Mouse (Mus musculus) adrenal gland, postnatal 36 days (tissue): ENCODE data around the gene Wdsub1. TPM values are rescaled to one million over a fixed set of nuclear protein-coding genes. Genes with fewer than 3 reads are reported as not detected.
"Not testable (repeated sequence)": the region's sequence is repeated elsewhere in the genome, so short reads cannot be mapped to it uniquely, and the experiment has no call there.

Source experiments
- DNase-seq, 2 experiments: peaks; one replicate each; pipeline ENCODE4 v3.0.0; 2021; ENCODE audit warnings: mixed read lengths in 1 of 2
- long read RNA-seq, 2 experiments: library from polyadenylated mRNA; stranded (forward); transcript quantifications; one replicate each; pipeline ENCODE4 v2.0.0; 2021; ENCODE audit warnings: borderline sequencing depth in 2 of 2
- total RNA-seq, 2 experiments: library from RNA; stranded (reverse); gene quantifications; 2 replicates each; pipeline ENCODE4 v1.2.3; 2021

Gene Wdsub1
- total RNA-seq = 10 to 100 TPM; 13.9 to 16.1 TPM
- long read RNA-seq, experiment 1, partial matches to known transcripts = 3 of 19 reads
- long read RNA-seq, experiment 1, other reads (novel, unspliced or antisense) = 15 of 19 reads
- long read RNA-seq, experiment 2, partial matches to known transcripts = 0 of 4 reads
- long read RNA-seq, experiment 2, other reads (novel, unspliced or antisense) = 4 of 4 reads

DNA sequence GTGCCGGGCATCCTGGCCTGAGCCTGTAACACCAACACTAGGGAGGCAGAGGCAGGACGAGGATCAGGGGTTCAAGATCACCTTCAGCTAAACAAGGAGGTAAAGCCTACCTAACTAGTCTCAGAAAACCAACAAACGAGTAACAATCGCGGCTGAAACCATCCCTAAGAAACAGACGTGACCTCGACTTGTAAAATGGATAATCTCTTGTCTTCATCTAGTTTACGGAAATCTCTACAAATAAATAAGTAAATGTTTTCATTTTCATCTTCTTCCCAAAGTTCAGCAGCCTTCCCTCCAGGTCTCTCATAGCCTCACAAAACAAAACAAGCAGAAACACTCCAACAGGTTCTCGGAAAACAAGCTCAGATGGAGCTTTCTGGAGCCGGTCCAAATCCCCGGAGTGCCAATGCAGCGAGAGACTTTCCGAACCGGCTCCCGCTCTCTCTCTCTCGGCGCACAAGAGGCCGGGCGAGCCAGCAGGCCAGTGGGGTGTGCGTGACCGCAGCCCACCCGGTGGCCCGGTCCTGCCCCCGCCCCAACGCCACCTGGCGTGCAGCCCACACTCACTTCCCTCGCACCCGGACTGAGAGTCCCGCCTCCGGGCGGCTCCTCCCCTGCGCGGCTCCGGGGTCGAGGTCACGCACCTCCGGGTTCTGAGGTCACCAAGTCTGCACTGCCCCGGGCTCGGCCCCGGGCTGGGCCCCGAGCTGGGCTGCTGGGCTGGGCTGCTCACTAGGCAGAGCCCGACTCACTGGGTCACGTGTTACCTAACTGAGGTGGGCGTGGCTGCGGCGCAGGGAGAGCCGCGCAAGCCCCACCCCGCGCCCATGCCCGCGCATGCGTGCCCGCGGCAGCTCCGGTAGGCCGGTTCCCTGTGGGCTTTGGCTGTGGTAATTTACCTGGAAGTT lies at the start of gene Wdsub1:
Gene Wdsub1 (minus strand): TSS at position 761 of the 911 bp plus-strand sequence.
- peak; percentile 95 to 98 for DNase-seq

DNA sequence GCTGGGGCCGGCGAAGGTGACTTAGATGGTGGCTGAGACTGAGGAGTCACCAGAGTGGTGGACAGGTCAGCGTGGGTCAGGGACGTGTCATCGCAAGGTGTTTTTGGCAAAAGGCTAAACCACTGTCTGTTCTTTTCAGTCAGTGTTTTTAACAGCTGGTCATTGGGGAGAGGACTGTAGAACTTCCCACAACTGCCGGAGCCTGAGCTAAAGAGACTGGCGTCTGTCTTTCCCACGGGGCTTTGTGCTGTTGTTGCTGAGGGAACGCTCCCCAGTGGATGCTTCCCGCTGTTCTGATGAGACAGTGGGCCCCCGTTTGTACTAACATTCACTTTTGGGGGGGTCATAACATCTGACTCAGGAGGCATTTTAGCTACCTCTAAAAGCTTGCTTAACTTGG lies 31.2 kb upstream of the Wdsub1 start:
- no peak for DNase-seq

DNA sequence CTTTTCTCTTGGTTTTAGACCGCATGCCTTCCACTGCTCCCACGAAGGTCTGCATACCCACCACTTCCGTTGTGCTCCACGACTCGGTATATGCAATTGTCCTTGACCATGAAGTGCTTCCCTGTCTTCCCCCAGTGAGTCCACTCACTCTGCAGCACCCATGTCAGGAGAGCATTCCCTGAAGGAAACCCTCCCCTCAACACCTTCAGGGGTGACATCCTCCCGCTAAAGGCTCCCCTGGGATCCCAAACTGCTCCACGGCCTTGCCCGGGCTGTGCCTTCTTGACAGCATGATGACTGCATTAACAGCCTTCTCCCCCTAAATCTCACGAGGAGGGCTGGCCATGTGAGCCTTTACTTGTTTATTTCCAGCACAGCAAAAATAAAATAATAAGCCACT lies 25.7 kb upstream of the Wdsub1 start:
- no peak for DNase-seq

DNA sequence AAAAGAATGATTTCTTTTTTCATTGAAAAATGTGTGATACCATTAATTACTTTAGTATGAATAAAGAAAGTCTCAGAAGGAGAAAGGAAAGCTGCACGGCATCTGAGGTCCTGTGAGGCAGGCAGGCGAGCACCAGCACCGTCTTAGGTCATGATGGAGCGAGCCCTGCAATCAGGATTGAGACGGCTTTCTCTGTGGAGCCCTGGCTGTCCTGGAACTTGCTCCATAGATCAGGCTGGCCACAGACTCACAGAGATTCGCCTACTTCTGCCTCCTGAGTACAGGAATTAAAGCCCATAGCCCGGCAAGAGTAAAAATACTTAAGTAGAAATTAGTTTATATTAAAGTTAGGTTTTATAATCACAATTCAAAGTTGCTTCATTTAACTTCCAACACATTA lies 21.6 kb upstream of the Wdsub1 start:
- DNase-seq = no peak

DNA sequence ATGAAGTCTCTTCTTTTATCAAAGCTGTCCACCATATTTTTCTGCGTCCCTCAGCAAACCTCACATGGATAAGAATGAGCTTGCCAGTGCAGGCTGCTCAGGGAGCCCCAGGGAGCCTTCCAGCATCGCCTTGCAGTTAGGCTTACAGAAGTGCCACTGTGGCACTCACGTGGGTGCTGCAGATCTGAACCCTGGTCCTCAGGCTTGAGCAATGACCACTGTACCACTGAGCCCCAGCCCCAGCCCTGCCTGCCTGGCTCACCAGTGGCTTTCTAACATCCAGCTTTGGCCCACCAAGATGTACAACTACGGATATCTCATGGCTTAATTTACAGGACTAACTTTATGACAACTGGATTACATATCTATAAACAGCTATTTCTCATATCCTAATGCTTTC lies 16.3 kb upstream of the Wdsub1 start:
- DNase-seq = no peak

DNA sequence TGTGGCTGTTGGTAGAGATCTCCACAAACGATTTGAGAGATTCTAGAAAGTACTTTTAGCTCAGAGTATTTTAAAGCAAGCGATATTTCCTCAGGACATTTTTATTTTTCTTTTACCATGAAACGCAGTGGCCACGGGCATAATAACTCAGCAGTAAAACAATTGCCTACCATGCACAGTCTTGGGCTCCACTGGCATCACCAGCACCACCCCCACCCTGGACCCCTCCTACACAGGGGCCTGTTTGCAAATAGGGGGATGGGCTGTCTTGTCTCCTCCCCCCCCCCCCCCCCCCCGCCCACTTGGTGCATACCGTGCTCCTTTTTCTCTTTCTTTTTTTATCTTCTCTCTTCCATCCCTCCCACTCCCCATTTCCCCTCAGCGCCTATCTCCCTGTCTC lies 15.7 kb upstream of the Wdsub1 start:
- no peak for DNase-seq

DNA sequence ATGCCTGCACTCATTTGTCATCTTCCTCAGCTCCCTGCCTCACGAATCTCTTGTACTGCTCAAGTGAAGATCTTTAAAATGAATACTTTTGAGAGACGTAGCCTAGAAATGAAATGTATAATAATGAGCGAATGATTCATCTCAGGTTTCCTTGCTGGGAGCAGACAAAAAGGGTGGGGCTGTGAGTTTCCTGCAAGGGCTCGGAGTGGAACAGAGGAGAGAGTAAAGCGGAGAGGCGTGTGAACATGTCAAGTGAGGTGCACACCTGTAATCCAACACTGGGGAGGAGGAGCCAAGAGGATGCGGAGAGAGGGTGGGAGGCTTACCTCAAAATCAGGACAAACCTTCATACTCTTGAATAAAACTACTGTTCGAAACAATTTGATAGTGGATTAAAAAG lies 14.4 kb upstream of the Wdsub1 start:
- DNase-seq = no peak

DNA sequence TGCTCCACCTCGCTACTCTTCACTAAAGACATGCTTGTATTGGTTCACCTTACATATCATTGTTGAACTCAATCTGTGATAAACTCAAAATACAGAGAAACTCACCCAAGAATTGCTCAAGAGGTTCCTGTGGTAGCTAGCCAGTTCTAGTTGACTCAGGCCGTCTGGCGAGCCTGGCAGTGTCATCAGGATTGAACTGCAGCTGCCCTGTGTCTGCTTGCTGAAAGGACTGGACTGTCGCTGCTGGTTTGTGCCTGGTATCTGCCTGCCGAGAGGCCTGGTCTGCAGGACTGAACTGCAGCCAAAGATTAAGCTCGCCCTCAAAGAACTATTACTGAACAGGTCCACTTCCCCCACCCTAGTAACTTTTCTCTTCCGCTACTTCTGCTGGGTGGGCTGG lies 14.0 kb upstream of the Wdsub1 start:
- DNase-seq = peak; percentile 62 to 69

DNA sequence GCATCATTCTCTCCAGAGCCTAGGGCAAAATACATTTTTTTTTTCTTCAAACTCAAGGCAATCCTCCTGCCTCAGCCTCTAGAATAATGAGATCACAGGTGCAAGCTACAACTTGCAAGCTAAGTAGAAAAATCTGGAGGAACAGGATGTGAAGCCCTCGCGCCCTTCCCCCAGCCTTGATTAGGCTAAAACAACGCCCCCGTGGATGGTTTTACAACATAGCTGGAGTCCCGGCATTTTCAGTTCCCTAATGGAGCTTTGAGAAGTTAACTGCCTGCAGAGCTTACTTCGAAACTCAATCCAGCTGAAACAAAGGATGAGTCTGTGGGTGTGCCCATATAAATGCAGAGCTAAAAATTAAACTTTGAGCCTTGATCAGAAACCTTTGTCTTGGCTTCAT lies 7.3 kb upstream of the Wdsub1 start:
- DNase-seq = peak in 1 of 2 experiments; percentile 5

DNA sequence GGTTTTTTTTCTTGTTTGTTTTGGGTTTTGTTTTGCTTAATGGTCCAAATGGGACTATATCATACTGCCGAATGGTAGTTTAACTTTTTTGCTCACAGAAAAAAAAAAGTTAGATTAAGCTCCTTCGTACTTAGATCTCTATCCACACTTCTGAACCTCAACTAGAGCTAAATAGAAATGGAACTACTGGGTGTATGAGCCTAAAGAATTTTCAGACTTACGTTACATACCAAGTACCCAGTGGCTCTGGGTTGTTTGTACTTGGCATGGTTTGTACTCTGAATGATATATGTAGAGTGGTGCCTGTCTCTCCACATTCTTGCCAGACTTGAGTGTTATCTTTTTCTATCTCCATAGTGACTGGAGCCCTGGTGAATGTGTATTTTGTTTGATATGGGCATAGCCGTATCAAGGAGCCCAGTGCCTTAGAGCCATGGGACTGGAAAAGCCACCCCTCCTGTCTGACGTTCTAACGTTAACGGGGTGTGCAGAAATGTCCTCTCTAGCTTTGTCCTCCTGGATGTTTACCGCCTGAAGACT lies 421 bp upstream of the Wdsub1 start:
- DNase-seq = no peak

DNA sequence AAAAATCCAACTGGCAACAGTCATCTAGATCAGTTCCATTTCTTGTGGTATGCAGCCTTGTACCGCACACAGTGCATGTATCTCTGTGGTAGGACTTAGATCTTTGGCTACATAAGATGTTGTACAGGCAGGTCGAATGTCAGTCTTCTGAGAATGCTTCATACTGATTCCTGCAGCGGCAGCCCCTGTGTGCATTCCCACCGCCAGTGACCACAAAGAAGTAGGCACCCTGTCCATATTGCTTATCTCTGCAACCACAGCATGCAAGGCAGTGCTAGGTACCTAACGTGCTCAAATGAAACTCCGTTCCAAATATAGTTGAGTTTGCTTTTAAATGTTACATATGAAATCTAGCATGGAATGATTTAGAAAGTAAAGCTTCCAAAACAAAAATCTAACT lies 987 bp downstream of the Wdsub1 start:
- DNase-seq = no peak

DNA sequence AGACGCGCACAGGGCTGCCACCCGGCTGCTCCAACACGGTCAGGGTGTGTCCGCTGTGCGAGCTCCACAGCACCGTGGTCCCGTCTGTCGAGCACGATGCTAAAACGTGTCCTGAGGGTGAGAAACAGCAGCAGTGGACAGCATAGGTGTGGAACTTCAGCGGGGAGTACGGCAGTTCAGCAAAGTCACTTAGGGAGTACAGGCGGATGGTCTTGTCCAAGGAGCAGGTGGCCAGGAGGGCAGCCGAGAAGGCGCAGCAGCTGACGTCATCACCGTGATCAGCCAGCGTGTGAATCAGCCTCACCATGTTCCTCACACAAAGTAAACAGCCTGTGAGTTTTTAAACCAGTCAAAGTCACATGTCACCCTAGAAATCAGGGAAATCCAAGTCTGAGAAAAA lies 4.2 kb downstream of the Wdsub1 start:
- no peak for DNase-seq

DNA sequence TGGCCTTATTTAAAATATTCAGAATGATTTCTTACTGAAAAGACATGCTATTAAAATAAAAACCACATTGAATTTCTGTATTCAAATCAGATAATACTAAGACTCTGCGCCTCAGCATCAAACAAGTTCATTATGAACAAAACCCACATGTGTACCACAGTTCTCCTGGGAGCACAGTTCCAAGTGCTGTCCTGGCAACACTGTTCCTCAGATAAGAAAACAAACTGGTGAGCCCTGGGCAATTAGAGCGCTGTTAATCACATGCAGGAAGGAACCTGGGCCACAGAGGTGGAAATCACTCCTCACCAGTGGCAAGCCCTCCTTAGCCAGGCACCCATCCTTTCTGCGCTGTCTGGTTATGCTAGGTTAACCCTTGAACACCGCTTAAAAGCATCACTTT lies 5.1 kb downstream of the Wdsub1 start:
- DNase-seq = no peak

DNA sequence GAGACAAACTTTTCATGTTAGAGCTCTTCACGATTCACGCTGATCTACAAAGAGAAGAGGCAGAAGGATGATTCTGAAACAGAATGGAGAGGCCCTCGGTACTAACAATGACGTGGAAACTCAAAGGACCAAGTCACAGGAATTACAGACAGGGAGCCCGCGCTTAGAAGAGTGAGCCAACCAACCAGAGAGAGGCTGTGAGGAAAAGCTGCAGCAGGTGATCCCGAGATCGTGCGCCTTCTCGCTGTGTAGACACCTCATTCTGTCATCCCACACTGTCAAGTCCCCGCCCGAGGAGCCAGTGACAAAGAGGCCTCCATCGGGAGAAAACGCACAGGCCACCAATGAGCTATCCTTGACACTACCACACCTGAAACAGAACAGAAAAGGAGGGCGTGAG lies 5.9 kb downstream of the Wdsub1 start:
- DNase-seq = no peak

DNA sequence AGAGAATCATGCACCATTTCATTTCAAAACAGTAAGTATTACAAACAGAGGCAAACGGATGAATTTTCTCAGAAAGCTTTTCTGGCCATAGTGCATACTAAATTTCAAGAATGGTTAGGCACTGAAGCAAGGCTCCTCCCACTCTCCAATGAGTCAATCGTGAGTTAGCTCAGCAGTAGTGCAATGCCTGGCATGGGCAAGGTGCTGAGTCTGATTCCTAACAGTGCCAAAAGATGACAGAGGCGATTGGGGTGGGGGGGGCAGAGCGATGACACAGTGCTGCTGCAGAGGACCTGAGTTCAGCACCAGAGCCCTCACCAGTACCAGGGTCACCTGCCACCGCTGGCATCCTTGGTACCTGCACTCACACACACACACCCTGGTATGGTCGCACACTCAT lies 11.9 kb downstream of the Wdsub1 start:
- peak; percentile 37 to 50 for DNase-seq

DNA sequence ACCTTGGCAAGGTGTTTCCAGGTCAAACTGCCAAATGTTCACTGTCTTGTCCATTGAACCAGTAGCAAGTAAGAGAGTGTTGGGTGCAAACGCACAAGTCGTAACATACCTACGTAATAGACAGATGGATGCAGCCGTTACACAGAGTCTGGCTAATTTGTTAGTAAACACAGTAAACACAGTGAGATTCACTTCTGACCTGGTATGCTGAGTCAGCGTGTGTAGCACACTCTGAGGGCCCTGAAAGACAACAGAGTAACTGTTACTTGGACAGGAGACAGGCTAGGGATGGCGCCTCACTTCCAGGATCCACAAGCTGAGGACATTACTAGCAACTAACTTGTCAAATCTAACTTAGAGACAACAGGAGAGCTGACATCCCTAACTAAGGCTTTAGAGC lies 19.8 kb downstream of the Wdsub1 start:
- no peak for DNase-seq

DNA sequence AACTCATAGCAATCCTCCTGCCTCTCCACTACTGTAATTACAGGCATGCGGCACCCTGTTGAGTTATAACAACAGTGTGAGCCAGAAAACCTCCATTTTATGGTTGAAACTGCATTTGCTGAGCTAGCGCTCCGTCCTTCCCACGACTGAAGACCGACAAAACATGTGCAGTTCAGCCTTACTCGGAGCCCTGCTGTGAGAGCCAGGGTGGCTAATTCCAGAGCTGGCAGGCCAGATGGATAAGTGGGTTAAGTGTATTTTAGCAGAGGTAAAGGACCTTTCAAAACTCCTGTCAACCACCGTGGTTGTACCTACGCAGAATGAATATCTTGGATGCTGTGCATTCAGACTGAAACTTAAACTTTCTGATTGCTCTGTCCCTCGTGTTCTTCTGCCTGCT lies 28.0 kb downstream of the Wdsub1 start:
- no peak for DNase-seq

DNA sequence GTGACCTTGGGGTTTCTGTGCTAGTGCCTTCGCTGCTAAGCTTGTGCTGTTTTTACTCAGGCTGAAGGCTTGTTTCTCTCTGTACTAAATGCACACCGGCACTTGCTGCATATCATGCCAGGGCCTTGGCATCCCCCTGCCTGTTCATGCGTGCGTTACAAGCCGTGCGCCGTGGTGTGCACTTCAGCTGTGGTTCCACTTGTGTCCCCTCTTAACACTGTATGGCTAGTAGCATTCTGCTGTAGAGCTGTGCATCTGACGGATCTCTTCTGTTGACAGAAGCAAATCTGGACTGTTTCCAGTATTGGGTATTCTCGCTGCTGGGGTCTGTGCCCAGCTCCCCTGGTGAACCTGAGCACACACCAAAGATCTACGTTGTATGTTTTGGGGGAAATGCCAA lies 28.8 kb downstream of the Wdsub1 start:
- no peak for DNase-seq

DNA sequence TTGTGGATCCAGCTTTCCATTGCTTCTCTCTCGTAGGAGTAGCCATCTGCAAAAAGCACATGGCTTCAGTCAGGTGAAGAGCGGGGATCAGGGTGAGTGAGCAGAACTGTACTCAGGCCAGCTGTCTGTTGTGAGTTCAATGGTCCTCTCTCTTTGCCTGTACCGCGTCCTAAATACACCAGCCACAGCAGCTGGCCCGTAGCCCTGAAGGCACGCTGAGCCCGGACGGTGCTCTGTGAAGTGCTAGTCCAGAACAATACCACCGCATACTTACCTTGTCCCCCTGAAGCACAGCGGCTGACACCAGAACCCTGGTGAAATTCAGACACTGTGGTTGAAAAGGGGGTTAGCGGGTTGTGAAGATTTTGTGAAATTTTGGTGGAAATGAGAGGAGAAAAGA lies 29.5 kb downstream of the Wdsub1 start:
- DNase-seq = no peak

DNA sequence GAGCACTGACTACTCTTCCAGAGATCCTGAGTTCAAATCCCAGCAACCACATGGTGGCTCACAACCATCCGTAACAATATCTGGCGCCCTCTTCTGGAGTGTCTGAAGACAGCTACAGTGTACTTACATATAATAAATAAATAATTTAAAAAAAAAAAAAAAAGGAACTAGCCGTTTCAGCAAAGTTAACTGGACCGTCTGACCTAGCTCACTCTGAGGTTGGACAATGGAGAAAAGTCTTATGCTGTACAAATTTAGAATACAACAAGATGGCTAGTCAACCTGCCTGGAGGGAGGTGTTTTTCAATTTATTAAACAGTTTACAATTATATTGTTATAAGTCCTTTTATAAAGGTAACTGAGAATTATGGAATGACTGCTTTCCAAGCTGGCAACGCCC lies 30.5 kb downstream of the Wdsub1 start:
- DNase-seq = not testable (repeated sequence)

DNA sequence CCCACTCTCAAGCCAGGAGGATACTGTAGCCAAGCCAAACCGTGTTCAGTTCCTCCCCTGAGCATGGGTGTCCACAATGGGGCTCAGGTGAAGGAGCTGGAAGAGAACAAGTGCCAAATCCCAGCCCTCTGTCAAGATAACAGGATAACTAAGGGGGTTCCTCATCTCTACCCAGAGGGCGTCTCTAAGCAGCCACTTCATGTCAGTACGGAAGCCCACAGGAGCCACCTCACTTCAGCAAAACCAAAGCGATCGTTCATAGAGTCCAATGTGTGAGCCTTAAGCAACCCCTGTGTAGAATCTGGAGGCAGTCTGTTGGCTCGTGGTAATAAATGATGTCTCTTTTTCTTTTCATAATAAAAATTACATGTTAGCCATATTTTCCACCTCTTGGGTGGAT lies 38.5 kb downstream of the Wdsub1 start:
- no peak for DNase-seq

DNA sequence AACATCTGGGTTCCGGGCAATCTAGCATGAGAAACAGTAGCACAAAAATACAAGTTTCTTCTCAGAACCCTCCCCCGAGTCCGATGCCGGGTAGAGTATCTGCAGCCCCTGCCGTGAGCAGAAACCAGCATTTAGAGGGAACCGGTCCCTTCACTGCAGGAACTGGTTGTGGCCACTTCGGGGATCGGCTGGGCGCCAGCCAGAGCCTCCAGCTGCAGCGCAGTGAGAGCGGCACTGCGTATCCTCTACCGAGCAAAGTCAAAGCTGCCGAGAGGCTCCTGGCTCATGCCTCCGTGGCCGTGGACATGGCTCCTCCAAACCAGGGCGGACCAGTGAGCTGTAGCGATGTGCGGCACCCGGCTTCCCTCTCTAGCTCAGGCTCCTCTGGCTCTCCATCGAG lies 39.2 kb downstream of the Wdsub1 start:
- DNase-seq = no peak

DNA sequence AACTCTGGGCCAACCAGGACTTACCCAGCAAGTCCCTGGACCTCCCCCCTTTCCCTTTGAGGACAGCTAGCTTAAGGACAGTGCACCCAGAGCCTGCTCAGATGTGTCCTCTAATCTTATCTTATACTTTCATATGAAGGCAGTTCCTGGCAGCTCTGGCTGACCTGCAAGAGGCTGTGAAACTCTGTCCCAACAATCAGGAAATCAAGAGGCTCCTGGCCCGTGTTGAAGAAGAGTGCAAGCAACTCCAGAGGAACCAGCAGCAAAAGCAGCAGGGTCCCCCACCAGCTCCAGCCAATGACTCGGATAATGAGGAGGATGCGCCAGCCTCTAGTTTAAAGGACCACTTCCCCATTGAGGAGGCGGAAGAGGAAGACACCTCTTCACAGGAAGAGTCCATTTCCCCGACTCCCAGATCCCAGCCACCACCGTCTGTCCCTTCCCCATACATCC lies 39.8 kb downstream of the Wdsub1 start:
- no peak for DNase-seq

DNA sequence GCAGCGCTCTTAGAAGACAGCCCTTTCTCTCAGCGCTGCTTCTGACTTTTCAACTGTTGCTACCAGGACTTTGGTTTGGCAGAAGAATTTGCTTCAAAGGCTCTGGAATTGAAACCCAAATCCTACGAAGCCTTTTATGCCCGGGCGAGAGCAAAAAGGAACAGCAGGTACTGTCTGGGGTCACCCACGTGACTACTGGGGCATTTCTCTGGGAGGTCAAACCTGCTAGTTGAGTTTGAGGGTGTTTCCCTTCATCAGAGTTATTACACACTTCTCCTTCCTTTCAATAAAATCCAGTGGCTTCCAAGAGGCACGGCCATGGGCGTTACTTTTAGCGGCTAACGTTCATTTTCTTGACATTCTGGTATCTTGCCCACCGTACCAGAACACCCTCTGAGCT lies 40.4 kb downstream of the Wdsub1 start:
- no peak for DNase-seq
